Mouse (Mus musculus): ENCODE measurements around the gene Sphkap. TPM values are rescaled to one million over a fixed set of nuclear protein-coding genes. Genes with fewer than 3 reads are reported as not detected.

Gene Sphkap
- polyA plus RNA-seq (2021) = 0.01 TPM

DNA sequence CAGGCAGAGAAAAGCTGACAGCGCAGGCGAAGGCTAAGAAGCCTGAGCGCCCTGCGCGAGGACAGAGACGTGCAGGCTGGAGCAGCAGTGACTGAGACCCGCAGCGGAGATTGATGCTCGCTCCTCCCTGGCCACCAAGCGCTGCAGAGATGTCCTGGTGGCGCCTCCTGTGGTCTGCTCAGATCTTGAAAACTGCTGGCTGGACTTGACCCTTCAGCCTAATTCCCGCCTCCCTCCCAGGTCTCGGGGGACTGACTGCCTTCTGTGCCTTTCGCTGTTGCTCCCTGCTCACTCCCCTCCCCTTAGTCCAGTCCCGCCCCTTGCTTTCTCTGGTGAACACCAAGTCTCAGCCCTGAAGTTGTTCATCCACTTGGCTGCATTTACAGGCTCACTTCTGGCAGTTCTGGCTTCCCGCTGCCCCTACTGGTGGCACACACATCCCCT, at the start of gene Sphkap:
TSS of gene Sphkap (minus strand) at position 180 of the 444 bp plus-strand sequence.
- H3K27me3 ChIP-seq = peaks cover 26% of the 10 kb centered on the region
- no peak for ATAC-seq

GRCm38 (mm10) chr1:83451291-83451690, 43.3 kb upstream of the Sphkap start:
- in situ Hi-C loops (cut with MboI; ENCODE audit: low pct_unique_long_range_greater_than_20kb) = no loop called here

More for the DNA sequence above, at the start of gene Sphkap:
- DNase-seq (ENCODE audit: low read depth, low spot score) = no peak
- ChIA-PET POLR2A (no interaction called here), CTCF (no interaction called here)
- in situ Hi-C loops (cut with MboI; ENCODE audit: low pct_unique_long_range_greater_than_20kb) = no loop called here
- no peak for TF ChIP-seq CTCF (IDR thresholded peaks at IDR 0.05)

GRCm38 (mm10) chr1:83440422-83440821, 32.4 kb upstream of the Sphkap start:
- in situ Hi-C loops (cut with MboI; ENCODE audit: low pct_unique_long_range_greater_than_20kb) = no loop called here
- ChIA-PET CTCF (no interaction called here), POLR2A (no interaction called here)
- no peak for DNase-seq (ENCODE audit: low read depth, low spot score)
- H3K27me3 ChIP-seq = no peaks in the 10 kb centered on the region
- no peak for ATAC-seq
- TF ChIP-seq CTCF (IDR thresholded peaks at IDR 0.05) = no peak

More at GRCm38 (mm10) chr1:83451291-83451690, 43.3 kb upstream of the Sphkap start:
- CTCF ChIA-PET = no interaction called here
- TF ChIP-seq CTCF (IDR thresholded peaks at IDR 0.05) = no peak
- DNase-seq (ENCODE audit: low read depth, low spot score) (no peak), ATAC-seq (no peak)
- H3K27me3 ChIP-seq = peaks cover 11% of the 10 kb centered on the region
- POLR2A ChIA-PET = no interaction called here

GRCm38 (mm10) chr1:83433932-83434331, 25.9 kb upstream of the Sphkap start:
- H3K27me3 ChIP-seq = peaks cover 10% of the 10 kb centered on the region
- ATAC-seq (no peak), DNase-seq (ENCODE audit: low read depth, low spot score) (no peak)
- ChIA-PET POLR2A (no interaction called here), CTCF (no interaction called here)
- in situ Hi-C loops (cut with MboI; ENCODE audit: low pct_unique_long_range_greater_than_20kb) = no loop called here
- no peak for TF ChIP-seq CTCF (IDR thresholded peaks at IDR 0.05)

- ChIA-PET CTCF (no interaction called here), POLR2A (no interaction called here)
- DNase-seq (ENCODE audit: low read depth, low spot score) (no peak), ATAC-seq (no peak)
- in situ Hi-C loops (cut with MboI; ENCODE audit: low pct_unique_long_range_greater_than_20kb) = no loop called here
- no peak for TF ChIP-seq CTCF (IDR thresholded peaks at IDR 0.05)
- peaks cover 14% of the 10 kb centered on the region for H3K27me3 ChIP-seq
Observed at GRCm38 (mm10) chr1:83429866-83430265, 21.9 kb upstream of the Sphkap start.

DNA sequence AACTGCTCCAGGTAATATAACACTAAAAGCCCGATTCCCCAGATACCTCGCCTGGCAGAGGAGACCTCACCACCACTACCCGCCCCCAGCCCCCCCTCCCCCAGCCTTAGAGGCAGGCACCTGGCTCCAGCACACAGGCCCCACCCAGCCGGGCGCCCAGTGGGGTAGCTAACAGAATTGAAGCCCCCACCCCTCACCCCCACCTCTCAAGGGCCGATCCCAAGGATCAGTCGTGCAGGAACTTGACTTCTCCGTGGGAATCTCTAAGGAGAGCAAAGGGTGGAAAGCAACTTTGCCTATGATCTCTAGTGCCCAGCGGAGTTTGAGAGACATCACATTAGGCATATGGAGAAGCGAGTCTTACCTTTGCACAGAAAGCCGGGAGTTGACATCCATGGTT, 384 bp downstream of the Sphkap start:
- peaks cover 26% of the 10 kb centered on the region for H3K27me3 ChIP-seq
- in situ Hi-C loops (cut with MboI; ENCODE audit: low pct_unique_long_range_greater_than_20kb) = no loop called here
- TF ChIP-seq CTCF (IDR thresholded peaks at IDR 0.05) = no peak
- ChIA-PET CTCF (no interaction called here), POLR2A (no interaction called here)
- DNase-seq (ENCODE audit: low read depth, low spot score) = no peak
- ATAC-seq = no peak

DNA sequence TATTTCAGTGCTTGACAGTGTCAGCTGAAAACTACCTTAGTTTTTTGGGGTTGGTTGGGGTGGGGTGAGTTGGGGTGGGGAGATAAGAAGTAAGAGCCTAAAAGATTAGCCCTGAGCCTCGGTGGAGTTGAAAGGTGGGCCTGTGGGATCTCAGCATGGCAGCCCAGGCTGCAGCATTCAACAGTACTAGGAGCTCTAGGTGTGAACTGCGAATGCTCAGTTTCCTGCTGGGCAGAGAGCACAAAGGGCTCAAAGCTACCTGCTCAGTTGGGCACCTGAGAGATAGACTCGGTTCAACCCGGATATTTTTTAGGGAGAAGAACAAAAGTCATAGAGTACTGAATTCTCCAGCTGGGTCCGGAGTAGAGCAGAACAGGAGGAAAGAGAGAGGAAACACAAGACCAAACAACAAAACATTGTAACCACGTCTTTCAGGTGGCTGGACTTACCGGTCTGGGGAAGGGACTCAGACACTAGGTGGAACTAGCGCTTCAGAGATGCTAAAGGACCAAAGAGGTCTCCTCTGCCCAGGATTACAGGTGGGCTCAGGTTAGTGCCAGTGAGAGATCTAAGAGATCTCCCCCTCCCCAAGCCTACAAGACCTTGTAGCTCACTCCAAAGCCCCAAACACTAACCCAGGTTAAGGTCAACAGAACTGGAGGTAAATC, 984 bp downstream of the Sphkap start:
- H3K27me3 ChIP-seq = peaks cover 26% of the 10 kb centered on the region
- ChIA-PET POLR2A (no interaction called here), CTCF (interaction anchor here (1.2 kb wide), 1 partner anchor 18 kb away, joined by 3 read pairs; no protein-coding TSS in a partner anchor)
- in situ Hi-C loops (cut with MboI; ENCODE audit: low pct_unique_long_range_greater_than_20kb) = no loop called here
- ATAC-seq (no peak), DNase-seq (ENCODE audit: low read depth, low spot score) (no peak)
- no peak for TF ChIP-seq CTCF (IDR thresholded peaks at IDR 0.05)

DNA sequence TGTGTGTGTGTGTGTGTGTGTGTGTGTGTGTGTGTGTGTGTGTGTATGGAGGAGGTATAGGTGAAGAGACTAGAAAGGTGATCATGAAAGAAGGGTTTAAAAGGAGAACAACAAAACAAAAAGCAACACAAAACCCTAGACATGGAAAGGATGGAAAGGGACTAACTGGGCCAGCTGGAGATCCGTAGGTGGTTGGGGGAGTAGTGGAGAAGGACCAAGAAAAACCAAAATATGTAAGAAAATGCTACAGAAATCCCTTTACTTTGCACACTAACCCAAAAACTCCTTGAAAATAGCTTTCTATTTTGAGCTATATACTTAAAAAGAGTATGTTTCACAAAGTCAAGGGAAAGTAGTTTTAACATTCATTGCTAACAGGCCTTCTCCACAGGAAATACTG, 6.9 kb downstream of the Sphkap start:
- ATAC-seq (no peak), DNase-seq (ENCODE audit: low read depth, low spot score) (no peak)
- POLR2A ChIA-PET = no interaction called here
- CTCF ChIA-PET = no interaction called here
- no peak for TF ChIP-seq CTCF (IDR thresholded peaks at IDR 0.05)
- in situ Hi-C loops (cut with MboI; ENCODE audit: low pct_unique_long_range_greater_than_20kb) = no loop called here
- peaks cover 14% of the 10 kb centered on the region for H3K27me3 ChIP-seq

DNA sequence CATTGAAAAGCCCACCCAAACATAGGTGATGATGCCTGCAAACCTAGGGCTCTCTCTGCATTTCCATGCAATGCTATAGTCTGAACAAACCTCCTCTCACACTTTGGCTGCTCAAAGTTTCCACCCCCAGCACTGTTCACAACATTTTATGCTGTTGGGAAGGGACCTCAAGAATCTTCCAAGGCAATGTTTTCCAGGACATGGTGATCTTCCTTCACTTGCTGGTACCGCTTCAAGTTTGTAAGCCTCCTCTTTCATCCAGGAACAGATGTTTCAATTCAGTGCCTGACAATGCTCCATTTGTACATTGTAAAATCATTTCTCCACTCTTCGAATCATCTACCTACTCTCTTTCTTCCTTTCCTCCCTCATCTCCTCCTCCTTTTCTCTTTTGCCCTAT, 11.7 kb downstream of the Sphkap start:
- ChIA-PET POLR2A (no interaction called here), CTCF (no interaction called here)
- in situ Hi-C loops (cut with MboI; ENCODE audit: low pct_unique_long_range_greater_than_20kb) = no loop called here
- no peak for DNase-seq (ENCODE audit: low read depth, low spot score)
- ATAC-seq = no peak
- H3K27me3 ChIP-seq = peaks cover 5% of the 10 kb centered on the region
- TF ChIP-seq CTCF (IDR thresholded peaks at IDR 0.05) = no peak

DNA sequence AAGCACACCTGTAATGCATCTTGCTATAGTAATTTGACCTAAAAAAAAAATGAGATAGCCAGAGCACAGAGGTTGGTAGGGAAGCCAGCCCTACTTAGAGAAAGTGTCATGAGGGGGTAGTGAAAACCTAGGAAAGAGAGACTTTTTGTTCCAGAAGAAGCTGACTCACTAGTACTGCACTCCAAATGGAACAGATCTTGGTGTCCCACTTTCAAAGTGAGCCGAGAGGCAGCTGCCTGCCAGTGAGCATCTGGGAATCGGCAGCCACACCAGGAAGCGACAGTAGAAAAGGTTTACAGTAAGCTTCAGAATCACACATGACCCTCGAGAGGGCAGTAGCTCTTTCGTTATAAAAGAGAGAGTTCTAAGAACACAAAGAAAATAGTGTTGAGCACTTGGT, 12.4 kb downstream of the Sphkap start:
- ChIA-PET CTCF (no interaction called here), POLR2A (no interaction called here)
- TF ChIP-seq CTCF (IDR thresholded peaks at IDR 0.05) = no peak
- H3K27me3 ChIP-seq = peaks cover 2% of the 10 kb centered on the region
- no peak for ATAC-seq
- in situ Hi-C loops (cut with MboI; ENCODE audit: low pct_unique_long_range_greater_than_20kb) = no loop called here
- no peak for DNase-seq (ENCODE audit: low read depth, low spot score)

- ChIA-PET POLR2A (no interaction called here), CTCF (no interaction called here)
- no peak for DNase-seq (ENCODE audit: low read depth, low spot score)
- no peak for TF ChIP-seq CTCF (IDR thresholded peaks at IDR 0.05)
- peaks cover 17% of the 10 kb centered on the region for H3K27me3 ChIP-seq
- in situ Hi-C loops (cut with MboI; ENCODE audit: low pct_unique_long_range_greater_than_20kb) = no loop called here
- no peak for ATAC-seq
Observed at GRCm38 (mm10) chr1:83389419-83389818, 18.6 kb downstream of the Sphkap start.

GRCm38 (mm10) chr1:83377404-83377803, 30.6 kb downstream of the Sphkap start:
- ATAC-seq (no peak), DNase-seq (ENCODE audit: low read depth, low spot score) (no peak)
- TF ChIP-seq CTCF (IDR thresholded peaks at IDR 0.05) = no peak
- ChIA-PET CTCF (no interaction called here), POLR2A (no interaction called here)
- in situ Hi-C loops (cut with MboI; ENCODE audit: low pct_unique_long_range_greater_than_20kb) = no loop called here
- peaks cover 12% of the 10 kb centered on the region for H3K27me3 ChIP-seq

All from Patski (cell line).